Mouse (Mus musculus) adrenal gland, adult (tissue): ENCODE results near the gene Bspry.

ENCODE experiments used
- DNase-seq, 2 experiments: peaks; one replicate each; pipeline ENCODE4 v3.0.0; 2022 to 2023; ENCODE audit warnings: low spot score in 1 of 2; ENCODE audit not compliant: inconsistent age in 2 of 2

Bspry gene

GRCm38 (mm10) chr4:62480709-62481605 is 1.1 kb downstream of the Bspry start:
- DNase-seq, result peak; percentile 73 to 81

- no peak for DNase-seq
Observed at GRCm38 (mm10) chr4:62484928-62485327, 5.1 kb downstream of the Bspry start.

GRCm38 (mm10) chr4:62485450-62486161 is 5.8 kb downstream of the Bspry start:
- peak; percentile 63 to 75 for DNase-seq

- DNase-seq, result no peak
Observed at GRCm38 (mm10) chr4:62486162-62486696, 6.4 kb downstream of the Bspry start.

GRCm38 (mm10) chr4:62487172-62487571 is 7.3 kb downstream of the Bspry start:
- DNase-seq, result no peak

GRCm38 (mm10) chr4:62487914-62488313 is 8.1 kb downstream of the Bspry start:
- DNase-seq, result peak; percentile 46 to 58

GRCm38 (mm10) chr4:62492682-62493081 is 12.8 kb downstream of the Bspry start:
- no peak for DNase-seq

GRCm38 (mm10) chr4:62494230-62494629 is 14.4 kb downstream of the Bspry start:
- DNase-seq, result no peak

GRCm38 (mm10) chr4:62495946-62496345 is 16.1 kb downstream of the Bspry start:
- DNase-seq, result peak in 1 of 2 experiments; percentile 71

- DNase-seq, result peak; percentile 80 to 91
Observed at GRCm38 (mm10) chr4:62496815-62497214, 17.0 kb downstream of the Bspry start.

- peak in 1 of 2 experiments; percentile 22 for DNase-seq
Observed at GRCm38 (mm10) chr4:62500799-62501198, 20.9 kb downstream of the Bspry start.

GRCm38 (mm10) chr4:62501534-62501933 is 21.7 kb downstream of the Bspry start:
- DNase-seq, result no peak

- DNase-seq, result peak; percentile 94 to 98
Observed at GRCm38 (mm10) chr4:62501964-62502732, 22.3 kb downstream of the Bspry start.

GRCm38 (mm10) chr4:62502969-62503368 is 23.1 kb downstream of the Bspry start:
- peak in 1 of 2 experiments; percentile 45 for DNase-seq

- no peak for DNase-seq
Observed at GRCm38 (mm10) chr4:62503374-62503970, 23.6 kb downstream of the Bspry start, which contains the start of gene Hdhd3. Hdhd3 (minus strand) TSS chr4:62503467.

- DNase-seq, result peak in 1 of 2 experiments; percentile 64
Observed at GRCm38 (mm10) chr4:62505991-62506390, 26.1 kb downstream of the Bspry start.

- peak; percentile 65 to 79 for DNase-seq
Observed at GRCm38 (mm10) chr4:62506798-62507197, 26.9 kb downstream of the Bspry start.

GRCm38 (mm10) chr4:62508839-62509238 is 29.0 kb downstream of the Bspry start:
- peak in 1 of 2 experiments; percentile 25 for DNase-seq

- peak; percentile 97 for DNase-seq
Observed at GRCm38 (mm10) chr4:62509946-62510345, 30.1 kb downstream of the Bspry start.

GRCm38 (mm10) chr4:62513998-62514506 is 34.2 kb downstream of the Bspry start:
- peak in 1 of 2 experiments; percentile 32 for DNase-seq
